Mouse (Mus musculus) frontal cortex, postnatal 25 days (tissue): Measurements from ENCODE around the gene Kcnc2.
A peak's percentile ranks its signal among the peaks of the same experiment; 100 is the strongest.
"Not testable (repeated sequence)": the region's sequence is repeated elsewhere in the genome, so short reads cannot be mapped to it uniquely, and the experiment has no call there.

Source experiments
- DNase-seq, 2 experiments: peaks; one replicate each; pipeline ENCODE4 v3.0.0; 2022; ENCODE audit warnings: low spot score in 2 of 2

Kcnc2 gene

GRCm38 (mm10) chr10:112270887-112271802 lies at the start of gene Kcnc2:
Gene Kcnc2 (plus strand): TSS chr10:112271121.
- DNase-seq, result no peak

GRCm38 (mm10) chr10:112227073-112227472 lies 43.8 kb upstream of the Kcnc2 start:
- DNase-seq, result no peak

- not testable (repeated sequence) for DNase-seq
Observed at GRCm38 (mm10) chr10:112229091-112229843, 41.7 kb upstream of the Kcnc2 start.

GRCm38 (mm10) chr10:112232733-112233132 lies 38.2 kb upstream of the Kcnc2 start:
- DNase-seq, result not testable (repeated sequence)

GRCm38 (mm10) chr10:112235396-112235940 lies 35.5 kb upstream of the Kcnc2 start:
- DNase-seq, result not testable (repeated sequence)

GRCm38 (mm10) chr10:112248273-112248672 lies 22.6 kb upstream of the Kcnc2 start:
- no peak for DNase-seq

- DNase-seq, result no peak
Observed at GRCm38 (mm10) chr10:112263467-112263866, 7.5 kb upstream of the Kcnc2 start.

GRCm38 (mm10) chr10:112269481-112269880 lies 1.4 kb upstream of the Kcnc2 start:
- DNase-seq, result no peak

GRCm38 (mm10) chr10:112269939-112270781 lies 761 bp upstream of the Kcnc2 start:
- DNase-seq, result peak in 1 of 2 experiments; percentile 10

- DNase-seq, result no peak
Observed at GRCm38 (mm10) chr10:112271803-112272165, 863 bp downstream of the Kcnc2 start.

- no peak for DNase-seq
Observed at GRCm38 (mm10) chr10:112272171-112272570, 1.2 kb downstream of the Kcnc2 start.

GRCm38 (mm10) chr10:112277996-112278395 lies 7.1 kb downstream of the Kcnc2 start:
- DNase-seq, result no peak

GRCm38 (mm10) chr10:112315136-112315535 lies 44.2 kb downstream of the Kcnc2 start:
- peak in 1 of 2 experiments; percentile 12 for DNase-seq

GRCm38 (mm10) chr10:112317783-112318182 lies 46.9 kb downstream of the Kcnc2 start:
- no peak for DNase-seq

- no peak for DNase-seq
Observed at GRCm38 (mm10) chr10:112357669-112358362, 86.9 kb downstream of the Kcnc2 start.

- DNase-seq, result no peak
Observed at GRCm38 (mm10) chr10:112358363-112358704, 87.4 kb downstream of the Kcnc2 start.

- no peak for DNase-seq
Observed at GRCm38 (mm10) chr10:112360704-112361103, 89.8 kb downstream of the Kcnc2 start.

- DNase-seq, result no peak
Observed at GRCm38 (mm10) chr10:112368369-112368768, 97.4 kb downstream of the Kcnc2 start.

- DNase-seq, result no peak
Observed at GRCm38 (mm10) chr10:112377163-112377562, 106.2 kb downstream of the Kcnc2 start.

GRCm38 (mm10) chr10:112378465-112378864 lies 107.5 kb downstream of the Kcnc2 start:
- DNase-seq, result no peak

GRCm38 (mm10) chr10:112380590-112380989 lies 109.7 kb downstream of the Kcnc2 start:
- DNase-seq, result no peak
